Comparison of ENCODE assay signal across 10 mouse cellular contexts in the genomic region with DNA sequence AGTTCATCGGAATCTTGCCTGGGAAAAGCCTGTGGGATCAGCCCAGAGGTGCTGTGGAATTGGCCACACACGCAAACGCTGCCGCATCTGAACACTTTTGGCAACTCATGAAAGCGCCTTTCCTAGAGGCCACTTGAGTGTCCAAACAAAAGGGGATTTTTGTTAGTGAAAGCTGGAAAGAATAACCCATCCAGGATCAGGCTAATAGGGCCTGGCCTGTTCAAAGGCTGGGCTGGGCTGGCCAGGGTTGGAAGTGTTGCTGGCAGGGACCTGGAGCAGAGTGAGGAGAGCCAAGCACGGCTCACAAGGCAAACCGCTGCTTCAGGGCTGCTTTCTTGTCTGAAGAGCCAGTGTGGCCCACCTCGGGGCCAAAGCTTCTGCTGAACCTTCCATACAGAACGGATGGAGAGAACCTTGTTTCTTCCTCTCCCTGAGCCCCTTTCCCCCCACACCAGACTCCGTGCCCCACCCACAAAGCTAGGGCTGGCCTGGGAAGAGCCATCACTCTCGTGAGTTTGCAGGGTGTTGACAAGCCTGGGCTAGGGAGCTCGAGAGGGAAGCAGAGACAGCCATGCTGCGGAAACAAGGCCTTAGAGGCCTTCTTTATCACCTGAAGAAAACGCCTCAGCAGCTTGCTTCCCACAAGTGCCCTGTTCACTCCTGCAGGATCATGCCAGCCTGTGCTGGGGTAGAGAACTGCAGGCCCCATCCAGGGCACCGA.
DNase-seq lines count a peak whose midpoint lies in the region; ATAC-seq lines count a peak whose summit lies in the region.
"Had no signal": no experiment of that assay in that cellular context is flagged by ENCODE, and none has a peak within 500 bp of the region (broad histone marks: within the 10 kb centered on the region; RNA-seq: fewer than 3 reads in every experiment).

No protein-coding gene starts in this region.

- no peaks in the 10 kb centered on the region for H3K36me3 ChIP-seq in limb, embryonic 15.5 days

- peak; percentile 10 for DNase-seq in adrenal gland, postnatal 10 days
- no peak for DNase-seq in adrenal gland, adult 8-10 months
- DNase-seq in urinary bladder, postnatal 36 days (ENCODE audit: low spot score in 2 of 2): peak; percentile 14 to 20
- DNase-seq in urinary bladder, postnatal 25 days (ENCODE audit: low spot score): no peak
- DNase-seq in embryo, embryonic 11 days: no peak
- no peak for DNase-seq in adrenal gland, postnatal 4 days (ENCODE audit: low spot score in 2 of 2)
- DNase-seq in spleen, postnatal 14 days (ENCODE audit: low spot score in 2 of 2): no peak

- peak; percentile 77 for ATAC-seq in limb, embryonic 15.5 days (ENCODE audit: insufficient number of reproducible peaks, low FRiP score, low TSS enrichment, low read depth)
- ATAC-seq: Patski had no signal

- peak overlapping the region; percentile 75 for H3K27ac ChIP-seq in limb, embryonic 15.5 days
- H3K27ac ChIP-seq: layer of hippocampus, adult 2 months had no signal

- no peaks in the 10 kb centered on the region for H3K27me3 ChIP-seq in limb, embryonic 15.5 days
- H3K27me3 ChIP-seq: Patski had no signal

- no peak overlapping the region for H3K4me3 ChIP-seq in limb, embryonic 15.5 days
- H3K4me3 ChIP-seq: layer of hippocampus, adult 2 months had no signal

- no peak overlapping the region for H3K4me2 ChIP-seq in limb, embryonic 15.5 days

- H3K4me1 ChIP-seq in limb, embryonic 15.5 days: peaks cover 36% of the 10 kb centered on the region

- no peaks in the 10 kb centered on the region for H3K9me3 ChIP-seq in limb, embryonic 15.5 days

- WGBS in limb, embryonic 15.5 days: 67% methylated on average over 15 of the region's 15 CpGs

- no peak overlapping the region for H3K9ac ChIP-seq in limb, embryonic 15.5 days

Comparison
In these comparisons a context has a peak if more than half of its experiments do, and no peak if none do; other contexts are left out.
1. DNase-seq: peak in adrenal gland, postnatal 10 days (single experiment) and urinary bladder, postnatal 36 days (2 of 2); none in adrenal gland, adult 8-10 months (single experiment), urinary bladder, postnatal 25 days (single experiment), embryo, embryonic 11 days (single experiment), adrenal gland, postnatal 4 days (0 of 2) and spleen, postnatal 14 days (0 of 2).